ENCODE assay signal across 18 mouse cellular contexts in the genomic region with DNA sequence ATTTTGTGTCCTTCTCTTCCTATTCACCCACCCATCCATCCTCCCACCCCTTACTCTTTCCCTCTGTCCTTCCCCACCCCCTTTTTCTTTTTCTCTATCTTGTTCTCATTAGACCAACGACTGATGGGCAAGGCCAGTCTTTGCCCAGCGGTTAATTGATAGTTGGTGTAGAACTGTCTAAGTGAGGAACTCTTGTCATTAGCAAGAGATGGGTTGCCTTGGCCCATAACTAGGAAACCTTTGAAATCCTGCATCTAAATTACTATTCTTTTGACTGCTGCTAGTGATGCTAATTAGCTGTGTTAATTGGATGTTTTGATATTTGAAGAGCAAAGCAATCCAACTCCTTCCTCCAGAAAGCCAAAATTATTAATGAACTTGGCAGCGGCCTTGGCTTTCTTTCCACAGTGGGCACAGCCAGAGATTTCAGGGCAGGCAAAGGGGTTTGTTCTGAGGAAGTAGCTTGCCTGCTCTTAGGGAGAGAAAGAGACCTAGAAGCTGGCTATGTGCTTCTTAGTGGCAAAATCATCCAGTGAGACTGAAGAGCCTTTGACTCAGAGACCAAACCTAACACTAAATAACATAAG.
DNase-seq lines count a peak whose midpoint lies in the region; ATAC-seq and TF ChIP-seq lines count a peak whose summit lies in the region.
"Had no signal": no experiment of that assay in that cellular context is flagged by ENCODE, and none has a peak within 500 bp of the region (broad histone marks: within the 10 kb centered on the region; RNA-seq: fewer than 3 reads in every experiment).

No protein-coding gene starts in this region.

- no peaks in the 10 kb centered on the region for H3K36me3 ChIP-seq in forebrain, embryonic 11.5 days (ENCODE audit: control insufficient read depth, insufficient read depth, low read length)
- H3K36me3 ChIP-seq in forebrain, embryonic 10.5 days (replicated peaks), result no peaks in the 10 kb centered on the region
- no peaks in the 10 kb centered on the region for H3K36me3 ChIP-seq in forebrain, embryonic 14.5 days (ENCODE audit: control insufficient read depth, insufficient read depth, low read length)

- no peaks in the 10 kb centered on the region for H3K27me3 ChIP-seq in forebrain, embryonic 11.5 days (ENCODE audit: control insufficient read depth, insufficient read depth, low read length)
- H3K27me3 ChIP-seq in forebrain, embryonic 10.5 days (ENCODE audit: poor library complexity, severe bottlenecking), result no peaks in the 10 kb centered on the region
- no peaks in the 10 kb centered on the region for H3K27me3 ChIP-seq in forebrain, embryonic 14.5 days (replicated peaks; ENCODE audit: control insufficient read depth, insufficient read depth, low read length)
- H3K27me3 ChIP-seq: CH12.LX had no signal

- no peak for DNase-seq in forebrain, embryonic 11.5 days (ENCODE audit: low spot score)
- DNase-seq in forebrain, embryonic 10.5 days (ENCODE audit: extremely low spot score, low spot score), result no peak
- peak; percentile 25 to 31 for DNase-seq in left cerebral cortex, adult 9 months (ENCODE audit: low spot score in 2 of 2)
- DNase-seq in left cerebral cortex, adult 2 months (ENCODE audit: extremely low spot score in 1 of 2, low spot score in 2 of 2), result no peak
- peak; percentile 64 for DNase-seq in Muller cell, postnatal 12 days (ENCODE audit: inconsistent ontology term)
- peak; percentile 90 for DNase-seq in forebrain, embryonic 14.5 days (ENCODE audit: low spot score)
- DNase-seq in embryo, embryonic 10 days (ENCODE audit: low spot score), result no peak
- DNase-seq in MN1 (ENCODE audit: low spot score), result no peak
- DNase-seq: adrenal gland, adult 8-10 months; cerebellum, adult 18-20 months; gastrocnemius, postnatal 25 days; heart, postnatal 36 days; kidney, adult 18-20 months; kidney, postnatal 10 days; lung, adult 18-20 months; lung, postnatal 36 days had no signal

- no peak overlapping the region for H3K4me2 ChIP-seq in forebrain, embryonic 11.5 days (ENCODE audit: low read depth, low read length, severe bottlenecking)
- no peak overlapping the region for H3K4me2 ChIP-seq in forebrain, embryonic 14.5 days (ENCODE audit: low read length)

- peak; percentile 79 for ATAC-seq in forebrain, embryonic 11.5 days (replicated peaks; ENCODE audit: low FRiP score)
- ATAC-seq in forebrain, embryonic 14.5 days, result peak; percentile 89
- ATAC-seq: hindbrain, embryonic 16.5 days had no signal

- no peak overlapping the region for H3K4me3 ChIP-seq in forebrain, embryonic 11.5 days (ENCODE audit: low read depth, low read length)
- H3K4me3 ChIP-seq in forebrain, embryonic 10.5 days, result no peak overlapping the region
- no peak overlapping the region for H3K4me3 ChIP-seq in left cerebral cortex, adult 2 months
- no peak overlapping the region for H3K4me3 ChIP-seq in forebrain, embryonic 14.5 days (ENCODE audit: low read depth, low read length)

- TF ChIP-seq CTCF in left cerebral cortex, adult 2 months (IDR thresholded peaks at IDR 0.05), result no peak

- H3K27ac ChIP-seq in forebrain, embryonic 11.5 days (ENCODE audit: low read depth, low read length), result no peak overlapping the region
- H3K27ac ChIP-seq in forebrain, embryonic 10.5 days, result no peak overlapping the region
- H3K27ac ChIP-seq in left cerebral cortex, adult 2 months, result no peak overlapping the region
- no peak overlapping the region for H3K27ac ChIP-seq in forebrain, embryonic 14.5 days (ENCODE audit: low read depth, low read length)

- 63% methylated on average over 3 of the region's 3 CpGs for WGBS in forebrain, embryonic 11.5 days
- WGBS in forebrain, embryonic 10.5 days, result 80% methylated on average over 3 of the region's 3 CpGs
- WGBS in forebrain, embryonic 14.5 days, result 20% methylated on average over 3 of the region's 3 CpGs

- H3K9ac ChIP-seq in forebrain, embryonic 11.5 days (ENCODE audit: low read length), result no peak overlapping the region
- no peak overlapping the region for H3K9ac ChIP-seq in forebrain, embryonic 14.5 days (ENCODE audit: low read length)

- intact Hi-C loops in left cerebral cortex, adult 2 months (cut with DNase I), result no loop called here

- no peaks in the 10 kb centered on the region for H3K4me1 ChIP-seq in forebrain, embryonic 11.5 days (replicated peaks; ENCODE audit: control insufficient read depth, insufficient read depth, low read length)
- H3K4me1 ChIP-seq in forebrain, embryonic 10.5 days, result peaks cover 14% of the 10 kb centered on the region
- peaks cover 8% of the 10 kb centered on the region for H3K4me1 ChIP-seq in forebrain, embryonic 14.5 days (ENCODE audit: control insufficient read depth, insufficient read depth, low read length)

- no peaks in the 10 kb centered on the region for H3K9me3 ChIP-seq in forebrain, embryonic 11.5 days (ENCODE audit: control insufficient read depth, low read length)
- no peaks in the 10 kb centered on the region for H3K9me3 ChIP-seq in forebrain, embryonic 10.5 days
- no peaks in the 10 kb centered on the region for H3K9me3 ChIP-seq in forebrain, embryonic 14.5 days (replicated peaks; ENCODE audit: control insufficient read depth, low read length)

Comparison
In these comparisons a context has a peak if more than half of its experiments do, and no peak if none do; other contexts are left out.
1. DNase-seq: peak in left cerebral cortex, adult 9 months (2 of 2), Muller cell, postnatal 12 days (single experiment) and forebrain, embryonic 14.5 days (single experiment); none in forebrain, embryonic 11.5 days (single experiment), forebrain, embryonic 10.5 days (single experiment), left cerebral cortex, adult 2 months (0 of 2), embryo, embryonic 10 days (single experiment) and MN1 (single experiment).